Mouse (Mus musculus) embryonic facial prominence, embryonic 15.5 days (tissue): ENCODE measurements around the gene Slc28a1. TPM values are rescaled to one million over a fixed set of nuclear protein-coding genes. Genes with fewer than 3 reads are reported as not detected.

Source experiments
- ATAC-seq: fragments of 200-750 bp; cut with Nextera tagmentation; 2 replicates; pipeline ENCODE4 v1.8.0; 2017; ENCODE audit warnings: low read depth, moderate TSS enrichment; ENCODE audit not compliant: insufficient number of reproducible peaks, low FRiP score, low TSS enrichment
- H3K27ac ChIP-seq: fragments of 300-500 bp; sonication (generic); replicated peaks from 2 replicates; pipeline ENCODE4 v1.5.1; 2015; ENCODE audit warnings: mild to moderate bottlenecking, inconsistent platforms
- H3K27me3 ChIP-seq: fragments of 300-500 bp; sonication (generic); 2 replicates; pipeline ENCODE4 v1.6.1; 2015; ENCODE audit warnings: inconsistent platforms
- H3K36me3 ChIP-seq: fragments of 300-500 bp; sonication (generic); 2 replicates; pipeline ENCODE4 v1.6.1; 2015; ENCODE audit warnings: mild to moderate bottlenecking, inconsistent platforms
- H3K4me1 ChIP-seq: fragments of 300-500 bp; sonication (generic); 2 replicates; pipeline ENCODE4 v1.6.1; 2015; ENCODE audit warnings: inconsistent platforms
- H3K4me2 ChIP-seq: fragments of 300-500 bp; sonication (generic); replicated peaks from 2 replicates; pipeline ENCODE4 v1.6.1; 2015; ENCODE audit warnings: mild to moderate bottlenecking, inconsistent platforms
- H3K4me3 ChIP-seq: fragments of 300-500 bp; sonication (generic); replicated peaks from 2 replicates; pipeline ENCODE4 v1.5.1; 2015; ENCODE audit warnings: mild to moderate bottlenecking, inconsistent platforms
- H3K9ac ChIP-seq: fragments of 300-500 bp; sonication (generic); 2 replicates; pipeline ENCODE4 v1.6.1; 2015; ENCODE audit warnings: inconsistent platforms
- H3K9me3 ChIP-seq: fragments of 300-500 bp; sonication (generic); replicated peaks from 2 replicates; pipeline ENCODE4 v1.6.1; 2016; ENCODE audit warnings: inconsistent platforms
- WGBS: fragments of 180-500 bp; shearing (Covaris S2); methylation state at CpG from one replicate; pipeline ENCODE4 v1.1.7; 2015; 5-methylcytosine and 5-hydroxymethylcytosine counted together
- polyA plus RNA-seq: library from polyadenylated mRNA; unstranded; fragments of >200 nt; fragmentation: Nextera tagmentation; extraction: Ambion mirVana; gene quantifications from 2 replicates; pipeline ENCODE4 v1.2.1, GENCODE M21; 2015

Slc28a1 gene
- polyA plus RNA-seq, 1 experiment from 2014 or later, result not detected

DNA sequence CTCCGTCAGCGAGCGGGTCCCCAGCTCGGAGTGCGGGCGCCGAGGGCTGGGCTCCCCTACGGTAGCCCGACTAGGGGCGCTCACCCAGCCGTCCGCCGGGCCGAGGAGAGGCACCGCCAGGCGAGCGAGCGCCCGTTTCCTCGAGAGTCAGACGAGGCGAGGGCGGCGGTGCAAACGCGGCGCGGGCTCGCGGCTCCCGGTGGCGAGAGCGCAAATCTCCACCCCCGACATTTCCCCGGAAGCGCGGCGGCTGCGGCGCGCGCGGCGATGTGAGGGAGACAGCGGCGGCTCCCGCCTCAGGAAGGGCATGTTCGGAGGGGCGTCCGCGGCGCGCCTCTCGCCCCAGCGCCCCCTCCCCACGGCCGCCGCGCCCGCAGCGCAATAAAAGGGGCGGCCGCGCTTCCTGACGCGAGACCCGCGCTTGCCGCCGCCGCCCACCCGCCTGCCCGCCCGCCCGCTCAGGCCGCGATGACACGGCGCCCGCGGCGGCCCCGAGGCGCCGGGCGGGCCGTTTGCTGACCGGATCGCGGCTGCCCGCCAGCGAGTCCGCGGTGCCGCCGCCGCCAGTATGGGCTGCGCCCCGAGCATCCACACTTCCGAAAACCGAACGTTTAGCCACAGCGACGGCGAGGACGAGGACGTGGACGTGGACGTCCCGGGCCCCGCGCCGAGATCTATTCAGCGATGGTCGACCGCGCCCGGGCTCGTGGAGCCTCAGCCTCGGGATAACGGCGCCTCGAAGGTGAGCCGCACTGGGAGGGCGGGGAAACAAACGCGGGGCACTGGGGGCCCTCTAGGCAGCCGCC, 99.0 kb downstream of the Slc28a1 start, which contains the start of gene Pde8a:
TSS of gene Pde8a (plus strand) at position 250 of the 806 bp plus-strand sequence.
- Histone ChIP-seq H3K4me3 (peak within 1 kb of the TSS; percentile 52), H3K4me1 (peaks cover 30% of the 10 kb centered on the region), H3K27me3 (peaks cover 59% of the 10 kb centered on the region), H3K4me2 (peak within 1 kb of the TSS; percentile 59), H3K9ac (peak within 1 kb of the TSS; percentile 28), H3K36me3 (no peaks in the 10 kb centered on the region), H3K27ac (peak within 1 kb of the TSS; percentile 66), H3K9me3 (no peaks in the 10 kb centered on the region)
- ATAC-seq, result peak; percentile 3; the same call in 1 of the 2 replicates
- WGBS, result 1% methylated on average over 107 of the region's 128 CpGs

DNA sequence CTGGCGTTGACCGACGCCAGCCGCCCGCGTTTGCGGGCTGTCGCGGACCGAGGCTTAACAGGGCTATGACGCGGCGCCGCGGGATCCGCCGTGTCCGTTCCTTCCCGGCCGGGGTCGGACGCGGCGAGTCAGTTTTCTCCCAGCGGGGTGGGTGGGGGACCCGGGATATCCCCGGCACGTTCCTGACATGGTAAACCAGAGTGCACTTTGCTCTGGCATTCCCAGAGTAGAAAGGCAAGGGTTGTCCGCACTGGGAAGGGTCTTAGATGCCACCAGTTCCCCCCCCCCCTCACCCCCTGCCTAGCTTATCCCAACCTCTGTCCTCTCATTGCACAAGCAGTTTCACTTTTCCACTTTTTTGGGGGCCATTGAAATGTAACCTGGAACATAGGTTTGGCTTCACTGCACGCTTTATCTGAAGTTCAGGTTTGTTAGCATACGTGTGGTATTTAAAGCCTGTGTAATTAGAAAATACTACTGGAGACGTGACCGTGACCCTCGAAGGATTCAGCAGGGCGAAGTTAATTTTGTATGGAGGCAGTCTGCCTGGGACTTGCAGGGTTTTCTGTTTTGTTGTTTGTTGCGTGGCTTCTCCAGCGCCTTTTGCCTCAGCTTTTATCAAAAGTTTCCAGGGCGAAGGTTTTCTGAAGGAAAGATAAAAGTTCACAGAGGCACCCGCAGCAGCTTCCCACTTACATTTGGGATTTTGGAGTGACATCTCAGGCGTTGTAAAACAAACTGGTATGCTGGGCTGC, 99.7 kb downstream of the Slc28a1 start:
- no peaks in the 10 kb centered on the region for H3K36me3 ChIP-seq
- peaks cover 30% of the 10 kb centered on the region for H3K4me1 ChIP-seq
- 0 out of 2 replicates have a peak overlapping the region, but pooled peaks have one; percentile 13 for H3K9ac ChIP-seq
- H3K27ac ChIP-seq, result peak overlapping the region; percentile 0; the same call in 1 of the 2 replicates
- no peak for ATAC-seq
- H3K4me2 ChIP-seq, result peak overlapping the region; percentile 59
- H3K9me3 ChIP-seq, result no peaks in the 10 kb centered on the region
- 6% methylated on average over 40 of the region's 40 CpGs for whole genome bisulfite sequencing
- H3K27me3 ChIP-seq, result peaks cover 56% of the 10 kb centered on the region
- H3K4me3 ChIP-seq, result peak overlapping the region; percentile 52

DNA sequence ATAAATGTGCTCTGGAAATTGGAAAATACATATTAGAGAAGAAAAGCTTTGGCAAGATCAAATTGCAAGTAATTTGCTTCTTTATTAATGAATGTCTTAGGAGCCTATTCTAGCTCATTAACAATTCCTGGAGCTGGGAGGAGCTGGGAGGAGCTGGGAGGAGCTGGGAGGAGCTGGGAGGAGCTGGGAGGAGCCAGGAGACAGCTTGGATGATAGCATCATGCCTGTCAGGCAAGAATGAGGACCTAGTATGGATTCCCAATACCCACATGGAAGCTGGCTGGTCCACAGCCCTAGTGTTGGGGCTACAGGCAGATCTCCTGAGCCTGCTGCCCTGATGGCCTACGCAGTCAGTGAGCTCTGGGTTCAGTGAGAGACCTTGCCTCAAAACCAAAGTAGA, 101.4 kb downstream of the Slc28a1 start:
- H3K27me3 ChIP-seq, result peaks cover 44% of the 10 kb centered on the region
- WGBS, result 82% methylated on average over 1 of the region's 1 CpGs
- H3K36me3 ChIP-seq, result no peaks in the 10 kb centered on the region

DNA sequence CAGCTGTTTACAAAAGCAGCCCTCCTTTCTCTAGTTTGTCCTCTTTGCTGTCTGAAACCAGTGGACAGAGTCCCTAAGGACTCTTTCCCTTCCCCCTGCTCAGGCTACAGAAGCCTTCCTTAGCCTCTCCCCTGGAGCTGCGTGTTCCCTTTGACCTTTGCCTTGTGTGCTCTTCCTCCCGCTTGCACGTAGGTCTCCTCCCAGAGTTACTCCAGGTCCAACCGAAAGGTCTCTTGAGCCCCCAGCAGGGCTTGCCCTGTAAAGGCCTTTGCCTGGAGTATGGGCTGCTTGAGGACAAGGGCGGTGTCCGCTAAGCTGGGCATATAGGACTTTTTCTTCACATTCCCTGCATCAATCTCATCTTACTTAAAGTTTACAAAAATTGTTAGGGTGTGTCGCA, 104.7 kb downstream of the Slc28a1 start:
- Histone ChIP-seq H3K27me3 (peaks cover 16% of the 10 kb centered on the region), H3K9me3 (no peaks in the 10 kb centered on the region), H3K36me3 (no peaks in the 10 kb centered on the region), H3K4me1 (0 out of 2 replicates have a peak, but pooled peaks cover 5% of the 10 kb centered on the region), H3K9ac (no peak overlapping the region), H3K4me2 (no peak overlapping the region), H3K27ac (no peak overlapping the region), H3K4me3 (no peak overlapping the region)
- ATAC-seq, result no peak
- 45% methylated on average over 7 of the region's 7 CpGs for WGBS

More for the DNA sequence above, 101.4 kb downstream of the Slc28a1 start:
- ATAC-seq, result no peak
- H3K4me2 ChIP-seq, result no peak overlapping the region
- H3K9me3 ChIP-seq, result no peaks in the 10 kb centered on the region
- no peak overlapping the region for H3K9ac ChIP-seq
- H3K4me1 ChIP-seq, result peaks cover 30% of the 10 kb centered on the region
- no peak overlapping the region for H3K4me3 ChIP-seq
- H3K27ac ChIP-seq, result no peak overlapping the region

Other genes with a start within 250 kb of the Slc28a1 start
- gene Wdr73, start 213.5 kb upstream of the Slc28a1 start, polyA plus RNA-seq, result 28.6 and 29.4 TPM in 2 replicates
- gene Nmb, start 209.7 kb upstream of the Slc28a1 start, polyA plus RNA-seq, result 8.4 and 9.0 TPM in 2 replicates
- 205 and 222 TPM in 2 replicates for gene Sec11a, start 167.0 kb upstream of the Slc28a1 start, polyA plus RNA-seq
- 11.8 and 12.4 TPM in 2 replicates for gene Zfp592, start 121.1 kb upstream of the Slc28a1 start, polyA plus RNA-seq
- gene Alpk3, start 57.2 kb upstream of the Slc28a1 start, polyA plus RNA-seq, result 3.1 and 4.5 TPM in 2 replicates
- gene Pde8a, start 98.8 kb downstream of the Slc28a1 start, polyA plus RNA-seq, result 6.4 and 7.3 TPM in 2 replicates
- 1,249 and 1,258 TPM in 2 replicates for gene Rps17, start 230.5 kb downstream of the Slc28a1 start, polyA plus RNA-seq